Mouse (Mus musculus): ENCODE data around the gene Rnf103.

DNA sequence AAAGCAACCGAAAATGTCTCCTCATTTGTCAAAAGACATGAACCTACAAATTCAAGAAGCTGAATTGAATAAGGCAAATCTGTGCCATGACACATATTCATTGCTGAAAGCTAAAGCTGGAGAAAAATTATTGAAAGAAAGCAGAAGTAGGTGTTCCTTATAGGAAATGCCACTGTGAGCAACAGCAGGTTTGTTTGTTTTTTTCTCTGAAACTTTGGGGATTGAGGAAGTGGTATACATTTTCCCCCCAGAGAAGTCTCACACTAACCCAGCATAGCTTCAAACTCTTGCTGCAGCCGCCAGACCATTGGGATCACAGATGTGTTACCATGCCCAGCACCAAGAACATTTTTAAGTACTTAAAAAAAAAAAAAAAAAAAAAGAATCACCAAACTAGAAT, 40.9 kb upstream of the Rnf103 start:
- TF ChIP-seq POLR2A (IDR thresholded peaks at IDR 0.05; ENCODE audit: insufficient read depth, low read depth, low read length) (no peak), CTCF (IDR thresholded peaks at IDR 0.05) (no peak)

Data from heart, adult 2 months (tissue).